Comparison of ENCODE assay signal across 8 mouse cellular contexts in the genomic region with DNA sequence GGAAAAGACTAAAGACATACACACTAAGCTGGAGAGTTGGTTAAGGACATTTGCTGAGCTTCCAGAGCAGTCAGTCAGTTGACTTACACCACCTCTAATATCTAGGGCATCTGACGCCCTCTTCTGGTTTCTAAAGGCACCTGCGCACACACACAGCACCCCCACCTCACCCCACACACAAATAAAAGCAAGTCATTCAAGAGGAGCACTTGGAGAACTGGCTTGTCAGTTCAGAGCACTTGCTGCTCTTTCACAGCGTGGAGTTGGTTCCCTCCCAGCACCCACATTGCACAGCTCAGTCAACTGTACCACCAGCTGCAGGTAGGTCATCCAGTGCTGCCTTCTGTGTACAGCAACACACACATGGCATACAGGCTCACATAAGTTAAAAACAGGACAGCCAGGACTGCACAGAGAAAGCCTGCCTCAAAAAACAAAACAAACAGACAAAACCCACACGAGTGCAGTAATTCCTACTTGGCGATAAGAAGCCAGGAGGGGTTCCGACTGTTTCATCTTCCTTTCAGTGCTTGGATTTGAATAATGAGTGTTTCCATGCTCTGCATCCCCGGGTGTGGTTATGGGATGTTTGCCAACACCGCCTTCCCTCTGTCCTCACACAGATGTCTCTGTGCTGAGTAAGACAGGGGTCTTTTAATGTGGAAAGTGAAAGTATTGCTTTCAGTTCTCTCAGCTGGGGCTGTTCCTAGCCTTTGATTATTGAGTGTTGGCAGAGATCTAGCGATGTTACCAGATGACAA. TPM values are rescaled to one million over a fixed set of nuclear protein-coding genes. Genes with fewer than 3 reads are reported as not detected.
DNase-seq lines count a peak whose midpoint lies in the region; ATAC-seq and TF ChIP-seq lines count a peak whose summit lies in the region.

No protein-coding gene starts in this region.

- no peak overlapping the region for H3K9ac ChIP-seq in kidney, embryonic 16.5 days (replicated peaks; ENCODE audit: low read length)
- no peak overlapping the region for H3K9ac ChIP-seq in lung, embryonic 14.5 days

- TF ChIP-seq POLR2A in cerebellum, adult 2 months (IDR thresholded peaks at IDR 0.05; ENCODE audit: borderline replicate concordance, insufficient read depth, low read length): no peak

- no peaks in the 10 kb centered on the region for H3K36me3 ChIP-seq in kidney, embryonic 16.5 days (ENCODE audit: insufficient read depth, low read length)
- H3K36me3 ChIP-seq in lung, embryonic 14.5 days (ENCODE audit: insufficient read depth): no peaks in the 10 kb centered on the region

- H3K27me3 ChIP-seq in cerebellum, adult 2 months (ENCODE audit: control insufficient read depth, insufficient read depth, low read length): no peaks in the 10 kb centered on the region
- no peaks in the 10 kb centered on the region for H3K27me3 ChIP-seq in kidney, embryonic 16.5 days (ENCODE audit: insufficient read depth, low read length)
- no peaks in the 10 kb centered on the region for H3K27me3 ChIP-seq in lung, embryonic 14.5 days (ENCODE audit: insufficient read depth, low read length)

- ATAC-seq in CD4-positive, CD25-positive, alpha-beta regulatory T cell, adult 4 months: peak; percentile 42
- ATAC-seq in granulocyte monocyte progenitor cell, adult 5-6 weeks (replicated peaks; ENCODE audit: poor library complexity, severe bottlenecking): peak; percentile 54
- ATAC-seq in kidney, embryonic 16.5 days (ENCODE audit: low FRiP score, low TSS enrichment): no peak
- ATAC-seq in lung, embryonic 14.5 days (ENCODE audit: insufficient read depth): no peak

- H3K27ac ChIP-seq in cerebellum, adult 2 months (ENCODE audit: insufficient read depth, low read length): no peak overlapping the region
- H3K27ac ChIP-seq in kidney, embryonic 16.5 days (ENCODE audit: low read length): peak overlapping the region; percentile 22; the same call in 1 of the 2 replicates
- peak overlapping the region; percentile 40; the same call in 1 of the 2 replicates for H3K27ac ChIP-seq in lung, embryonic 14.5 days (ENCODE audit: low read depth)

- H3K9me3 ChIP-seq in kidney, embryonic 16.5 days (ENCODE audit: low read length): no peaks in the 10 kb centered on the region
- no peaks in the 10 kb centered on the region for H3K9me3 ChIP-seq in lung, embryonic 14.5 days (ENCODE audit: low read depth, low read length)

- H3K4me2 ChIP-seq in kidney, embryonic 16.5 days (replicated peaks; ENCODE audit: low read depth, low read length): 0 out of 2 replicates have a peak overlapping the region, but pooled peaks have one; percentile 13
- peak overlapping the region; percentile 7; the same call in 1 of the 2 replicates for H3K4me2 ChIP-seq in lung, embryonic 14.5 days

- WGBS in cerebellum, adult 2 months: 26% methylated on average over 9 of the region's 9 CpGs
- 58% methylated on average over 9 of the region's 9 CpGs for WGBS in kidney, embryonic 16.5 days
- WGBS in lung, embryonic 14.5 days: 33% methylated on average over 9 of the region's 9 CpGs

- H3K4me1 ChIP-seq in cerebellum, adult 2 months (ENCODE audit: control insufficient read depth, insufficient read depth, low read length): peaks cover 61% of the 10 kb centered on the region
- H3K4me1 ChIP-seq in kidney, embryonic 16.5 days (ENCODE audit: insufficient read depth, low read length): peaks cover 39% of the 10 kb centered on the region
- peaks cover 11% of the 10 kb centered on the region for H3K4me1 ChIP-seq in lung, embryonic 14.5 days (ENCODE audit: insufficient read depth)

- H3K4me3 ChIP-seq in cerebellum, adult 2 months (replicated peaks; ENCODE audit: insufficient read depth, low read depth, low read length): no peak overlapping the region
- no peak overlapping the region for H3K4me3 ChIP-seq in kidney, embryonic 16.5 days (ENCODE audit: low read length)
- no peak overlapping the region for H3K4me3 ChIP-seq in lung, embryonic 14.5 days (ENCODE audit: low read depth, low read length)

- peak; percentile 90 for DNase-seq in 3T3-L1 (ENCODE audit: low read depth, low spot score)
- DNase-seq in cerebellum, adult 2 months: peak; percentile 63 to 70
- DNase-seq in lung, embryonic 14.5 days: peak; percentile 66
- peak; percentile 51 to 64 for DNase-seq in right cerebral cortex, adult 2 months (ENCODE audit: low spot score in 2 of 2)
- no peak for DNase-seq in ovary, adult 18-20 months (ENCODE audit: low spot score)

- peak; percentile 77 for TF ChIP-seq CTCF in cerebellum, adult 2 months (IDR thresholded peaks at IDR 0.05; ENCODE audit: borderline replicate concordance, insufficient read depth, low read depth, low read length)
- TF ChIP-seq CTCF in lung, embryonic 14.5 days (IDR thresholded peaks at IDR 0.05; ENCODE audit: low read depth): peak; percentile 59

RNA-seq across cellular contexts. Expression of a gene that starts 50.9 kb away (rescaled TPM):
- 10 to 100 TPM; 28.7 to 35.9 TPM for polyA plus RNA-seq in CD4-positive, CD25-positive, alpha-beta regulatory T cell, adult 4 months (2017; shearing (Covaris generic))
- 72.6 and 80.3 TPM in 2 replicates for polyA plus RNA-seq in cerebellum, adult 2 months (2012; rRNA removed)
- total RNA-seq in granulocyte monocyte progenitor cell, adult 5-6 weeks (2014; fragmentation: Nextera tagmentation): 29.6 and 31.9 TPM in 2 replicates
- 16.7 and 21.9 TPM in 2 replicates for total RNA-seq in granulocyte monocyte progenitor cell, adult 5-6 weeks (2017)
- polyA plus RNA-seq in kidney, embryonic 16.5 days (2015; fragmentation: Nextera tagmentation; extraction: Ambion mirVana): 13.3 and 13.6 TPM in 2 replicates
- polyA plus RNA-seq in lung, embryonic 14.5 days (2014; fragmentation: Nextera tagmentation; extraction: Ambion mirVana): 18.3 and 20.5 TPM in 2 replicates

Comparison
In these comparisons a context has a peak if more than half of its experiments do, and no peak if none do; other contexts are left out.
1. ATAC-seq: peak in CD4-positive, CD25-positive, alpha-beta regulatory T cell, adult 4 months (single experiment) and granulocyte monocyte progenitor cell, adult 5-6 weeks (single experiment); none in kidney, embryonic 16.5 days (single experiment) and lung, embryonic 14.5 days (single experiment).